Mouse (Mus musculus): Measurements from ENCODE around the gene Krt34. TPM values are rescaled to one million over a fixed set of nuclear protein-coding genes. Genes with fewer than 3 reads are reported as not detected.

The Krt34 gene
- total RNA-seq, 2 experiments from 2014 or later = not detected

- no peak for DNase-seq
Measured at GRCm38 (mm10) chr11:99999091-99999490, 42.3 kb downstream of the Krt34 start.

GRCm38 (mm10) chr11:99994384-99994661 lies 47.0 kb downstream of the Krt34 start:
- DNase-seq = no peak

GRCm38 (mm10) chr11:99993620-99994383 lies 47.6 kb downstream of the Krt34 start, which contains the start of gene Krtap17-1:
TSS of gene Krtap17-1 (minus strand) at chr11:99993994.
- no peak for DNase-seq

GRCm38 (mm10) chr11:99990571-99990970 lies 50.8 kb downstream of the Krt34 start:
- DNase-seq = no peak

GRCm38 (mm10) chr11:99989881-99990405 lies 51.4 kb downstream of the Krt34 start:
- DNase-seq = no peak

- DNase-seq = no peak
Measured at GRCm38 (mm10) chr11:99988530-99988929, 52.8 kb downstream of the Krt34 start.

Other genes with a start within 250 kb of the Krt34 start
- not detected for gene Gm11596, start 248.1 kb downstream of the Krt34 start, total RNA-seq (2021)
- gene Gm11569, start 242.6 kb downstream of the Krt34 start, total RNA-seq (2021) = not detected
- gene Gm11554, start 237.1 kb downstream of the Krt34 start, total RNA-seq (2021) = not detected
- not detected for gene Krtap4-13, start 231.7 kb downstream of the Krt34 start, total RNA-seq (2021)
- gene Gm11564, start 225.9 kb downstream of the Krt34 start, total RNA-seq (2021) = not detected
- not detected for gene 2300003K06Rik, start 203.5 kb downstream of the Krt34 start, total RNA-seq (2021)
- not detected for gene Krtap4-16, start 189.9 kb downstream of the Krt34 start, total RNA-seq (2021)
- not detected for gene Gm11568, start 183.6 kb downstream of the Krt34 start, total RNA-seq (2021)
- gene Gm11559, start 177.1 kb downstream of the Krt34 start, total RNA-seq (2021) = not detected
- not detected for gene Krtap9-1, start 168.2 kb downstream of the Krt34 start, total RNA-seq (2021)
- gene Gm11567, start 162.4 kb downstream of the Krt34 start, total RNA-seq (2021) = not detected
- not detected for gene Krtap31-1, start 133.6 kb downstream of the Krt34 start, total RNA-seq (2021)
- not detected for gene Gm11565, start 126.8 kb downstream of the Krt34 start, total RNA-seq (2021)
- gene Krtap31-2, start 105.3 kb downstream of the Krt34 start, total RNA-seq (2021) = not detected
- gene Krtap9-5, start 93.1 kb downstream of the Krt34 start, total RNA-seq (2021) = not detected
- not detected for gene Krtap29-1, start 62.5 kb downstream of the Krt34 start, total RNA-seq (2021)
- not detected for gene Krtap16-1, start 55.0 kb downstream of the Krt34 start, total RNA-seq (2021)
- gene Krtap17-1, start 47.6 kb downstream of the Krt34 start, total RNA-seq (2021) = not detected
- not detected for gene Krt33a, start 25.3 kb downstream of the Krt34 start, total RNA-seq (2021)
- not detected for gene Krt33b, start 11.7 kb downstream of the Krt34 start, total RNA-seq (2021)
- not detected for gene Krt31, start 9.0 kb upstream of the Krt34 start, total RNA-seq (2021)
- gene Krt32, start 46.7 kb upstream of the Krt34 start, total RNA-seq (2021) = not detected
- not detected for gene Krt35, start 54.7 kb upstream of the Krt34 start, total RNA-seq (2021)
- under 1 TPM in 1 of 2 experiments, not detected in 1; 0.16 TPM for gene Krt36, start 64.1 kb upstream of the Krt34 start, total RNA-seq (2021)
- gene Krt13, start 80.0 kb upstream of the Krt34 start, total RNA-seq (2021) = not detected
- gene Krt15, start 94.4 kb upstream of the Krt34 start, total RNA-seq (2021) = not detected
- under 1 TPM in 1 of 2 experiments, not detected in 1; 0.28 TPM for gene Krt19, start 107.1 kb upstream of the Krt34 start, total RNA-seq (2021)
- gene Krt9, start 151.7 kb upstream of the Krt34 start, total RNA-seq (2021) = not detected
- gene Krt14, start 166.0 kb upstream of the Krt34 start, total RNA-seq (2021) = not detected
- not detected for gene Krt16, start 207.3 kb upstream of the Krt34 start, total RNA-seq (2021)
- gene Krt17, start 219.5 kb upstream of the Krt34 start, total RNA-seq (2021) = not detected
- gene Krt42, start 228.3 kb upstream of the Krt34 start, total RNA-seq (2021) = not detected

Measured in gastrocnemius, postnatal 25 days (tissue).